Mouse (Mus musculus): ENCODE measurements at regions not wholly inside any gene's neighbourhood (a gene's known extent, or its start where the extent isn't known, plus 50 kb on each side); places are given as distances from the start of the nearest gene placed in this dataset.

DNA sequence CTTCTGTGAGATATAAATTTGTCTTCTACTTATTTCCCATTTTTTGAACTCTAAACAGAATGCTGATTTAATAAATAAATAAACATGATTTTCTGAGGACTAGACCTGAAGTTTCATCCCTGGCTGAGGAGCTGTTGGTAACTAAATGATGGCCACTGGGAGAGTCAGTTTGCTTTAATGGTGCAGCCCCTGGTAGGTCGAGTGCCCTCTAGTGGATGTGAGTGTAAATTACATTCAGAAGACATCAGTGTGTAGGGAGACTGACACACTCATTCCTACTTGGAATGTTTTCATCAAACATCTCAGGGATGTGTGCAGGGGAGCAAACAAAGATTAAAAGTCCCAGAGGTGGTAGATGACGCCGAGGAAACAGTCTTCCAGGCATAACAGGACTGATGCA lies 281.2 kb upstream of the Rasgrp1 start:
- TF ChIP-seq USF1 (IDR thresholded peaks at IDR 0.05; ENCODE audit: low read depth) (no peak), CTCF (IDR thresholded peaks at IDR 0.05; ENCODE audit: control insufficient read depth, insufficient read depth, insufficient read length) (no peak), FOSL1 (IDR thresholded peaks at IDR 0.05; ENCODE audit: insufficient read depth, low read length, poor library complexity, severe bottlenecking) (no peak), MAX (IDR thresholded peaks at IDR 0.05) (no peak), MYOG (IDR thresholded peaks at IDR 0.05; ENCODE audit: control insufficient read depth, extremely low read depth, insufficient read length) (no peak), MYOD1 (IDR thresholded peaks at IDR 0.05; ENCODE audit: control insufficient read depth, insufficient read length, low read depth) (no peak)

All from C2C12 (cell line).